Mouse (Mus musculus) Patski (cell line): ENCODE data around the gene Hdac5. TPM values are rescaled to one million over a fixed set of nuclear protein-coding genes. Genes with fewer than 3 reads are reported as not detected.

ENCODE experiments used
- ATAC-seq: fragments of 100-300 bp; one replicate; pipeline ENCODE4 v1.8.0; 2021
- CTCF ChIA-PET: fragments of 350-600 bp; sonication (Branson Sonifier 250); formaldehyde crosslinking; loops from one replicate; lab custom pipeline; 2022; ENCODE audit warnings: inconsistent platforms; lab: Charles Lee
- POLR2A ChIA-PET: fragments of 350-600 bp; sonication (Branson Sonifier 250); formaldehyde crosslinking; loops from one replicate; lab custom pipeline; 2022; ENCODE audit warnings: antibody characterized with exemption, inconsistent platforms; lab: Charles Lee
- DNase-seq: peaks from one replicate; pipeline ENCODE4 v3.0.0-alpha.2; 2011; ENCODE audit warnings: low read depth, low spot score
- H3K27me3 ChIP-seq: fragments of 371-371 bp; one replicate; pipeline ENCODE4 v1.5.1; 2021
- CTCF ChIP-seq: fragments of 100-300 bp; IDR thresholded peaks from one replicate; pipeline ENCODE4 v1.5.1; 2021
- in situ Hi-C: fragments of 300-500 bp; cut with MboI; formaldehyde crosslinking; loops from 3 replicates; pipeline ENCODE4 v1.11.1; 2018; ENCODE audit warnings: low pct_unique_long_range_greater_than_20kb, mixed read lengths
- polyA plus RNA-seq: library from polyadenylated mRNA; unstranded; gene quantifications from one replicate; pipeline ENCODE4 v1.2.3, GENCODE M21; 2021

Gene Hdac5
- polyA plus RNA-seq, 1 experiment from 2014 or later, result 63.8 TPM

GRCm38 (mm10) chr11:102226067-102226978 is 3.6 kb downstream of the Hdac5 start:
- TF ChIP-seq CTCF, result no peak
- in situ Hi-C loops, result loop anchor here (5.0 kb wide), 1 partner anchor 34 kb away; no protein-coding TSS in a partner anchor
- no peak for DNase-seq
- POLR2A ChIA-PET, result interaction anchor here (1.1 kb wide), 1 partner anchor 12 kb away, joined by 3 read pairs; no protein-coding TSS in a partner anchor
- no peak for ATAC-seq
- CTCF ChIA-PET, result no interaction called here
- no peaks in the 10 kb centered on the region for H3K27me3 ChIP-seq

- DNase-seq (no peak), ATAC-seq (no peak)
- TF ChIP-seq CTCF, result no peak
- H3K27me3 ChIP-seq, result no peaks in the 10 kb centered on the region
- CTCF ChIA-PET, result no interaction called here
- in situ Hi-C loops, result loop anchor here (5.0 kb wide), 1 partner anchor 33 kb away; no protein-coding TSS in a partner anchor
- POLR2A ChIA-PET, result no interaction called here
Observed at GRCm38 (mm10) chr11:102225221-102225620, 4.7 kb downstream of the Hdac5 start.

GRCm38 (mm10) chr11:102224686-102225085 is 5.3 kb downstream of the Hdac5 start:
- CTCF ChIA-PET, result no interaction called here
- no peak for DNase-seq

GRCm38 (mm10) chr11:102223166-102223565 is 6.8 kb downstream of the Hdac5 start:
- in situ Hi-C loops, result no loop called here
- H3K27me3 ChIP-seq, result no peaks in the 10 kb centered on the region
- ATAC-seq (no peak), DNase-seq (no peak)
- ChIA-PET POLR2A (interaction anchor here (1.4 kb wide), 1 partner anchor 67 kb away, joined by 4 read pairs; the partner anchor contains the start of gene Tmem101), CTCF (interaction anchor here (0.8 to 1.5 kb wide), 8 partner anchors 9 to 61 kb away, joined by 3 to 8 read pairs (median 3); partner anchors contain the start of gene Tmub2)
- no peak for TF ChIP-seq CTCF

More at GRCm38 (mm10) chr11:102224686-102225085, 5.3 kb downstream of the Hdac5 start:
- no peak for TF ChIP-seq CTCF
- POLR2A ChIA-PET, result no interaction called here
- no peaks in the 10 kb centered on the region for H3K27me3 ChIP-seq
- in situ Hi-C loops, result loop anchor here (5.0 kb wide), 1 partner anchor 32 kb away; no protein-coding TSS in a partner anchor
- no peak for ATAC-seq

GRCm38 (mm10) chr11:102221954-102222351 is 8.0 kb downstream of the Hdac5 start:
- ChIA-PET POLR2A (no interaction called here), CTCF (no interaction called here)
- no peaks in the 10 kb centered on the region for H3K27me3 ChIP-seq
- no peak for DNase-seq
- in situ Hi-C loops, result no loop called here
- no peak for ATAC-seq
- no peak for TF ChIP-seq CTCF

- ChIA-PET CTCF (no interaction called here), POLR2A (interaction anchor here (1.1 kb wide), 1 partner anchor 11 kb away, joined by 3 read pairs; no protein-coding TSS in a partner anchor)
- no peak for TF ChIP-seq CTCF
- H3K27me3 ChIP-seq, result no peaks in the 10 kb centered on the region
- no peak for ATAC-seq
- no peak for DNase-seq
- in situ Hi-C loops, result no loop called here
Observed at GRCm38 (mm10) chr11:102221243-102221953, 8.6 kb downstream of the Hdac5 start.

GRCm38 (mm10) chr11:102220451-102220850 is 9.5 kb downstream of the Hdac5 start:
- POLR2A ChIA-PET, result interaction anchor here (1.1 kb wide), 1 partner anchor 10 kb away, joined by 3 read pairs; no protein-coding TSS in a partner anchor
- DNase-seq, result no peak

GRCm38 (mm10) chr11:102219994-102220346 is 10.0 kb downstream of the Hdac5 start:
- no peaks in the 10 kb centered on the region for H3K27me3 ChIP-seq
- in situ Hi-C loops, result no loop called here
- DNase-seq (no peak), ATAC-seq (no peak)
- CTCF ChIA-PET, result no interaction called here
- POLR2A ChIA-PET, result interaction anchor here (1.1 kb wide), 1 partner anchor 9 kb away, joined by 3 read pairs; no protein-coding TSS in a partner anchor
- no peak for TF ChIP-seq CTCF

More at GRCm38 (mm10) chr11:102220451-102220850, 9.5 kb downstream of the Hdac5 start:
- CTCF ChIA-PET, result no interaction called here
- TF ChIP-seq CTCF, result no peak
- no peaks in the 10 kb centered on the region for H3K27me3 ChIP-seq
- no peak for ATAC-seq
- in situ Hi-C loops, result no loop called here

GRCm38 (mm10) chr11:102219247-102219993 is 10.5 kb downstream of the Hdac5 start:
- ATAC-seq, result no peak
- no peak for DNase-seq
- TF ChIP-seq CTCF, result no peak
- H3K27me3 ChIP-seq, result no peaks in the 10 kb centered on the region
- CTCF ChIA-PET, result no interaction called here
- POLR2A ChIA-PET, result no interaction called here
- in situ Hi-C loops, result no loop called here
